Comparison of ENCODE assay signal across 8 mouse cellular contexts in genomic region chr3:96503083-96503450, GRCm38 (mm10). TPM values are rescaled to one million over a fixed set of nuclear protein-coding genes. Genes with fewer than 3 reads are reported as not detected.
DNase-seq lines count a peak whose midpoint lies in the region; ATAC-seq and TF ChIP-seq lines count a peak whose summit lies in the region.

No protein-coding gene starts in this region.

- no peaks in the 10 kb centered on the region for H3K36me3 ChIP-seq in ES-Bruce4 (ENCODE audit: control insufficient read depth, insufficient read depth, low read length, poor library complexity, severe bottlenecking)
- H3K36me3 ChIP-seq in erythroblast, embryonic 14.5 days (ENCODE audit: control insufficient read depth): no peaks in the 10 kb centered on the region
- H3K36me3 ChIP-seq in heart, postnatal 0 days (replicated peaks; ENCODE audit: control insufficient read depth, insufficient read depth, low read length): no peaks in the 10 kb centered on the region
- H3K36me3 ChIP-seq in lung, embryonic 14.5 days (ENCODE audit: insufficient read depth): no peaks in the 10 kb centered on the region
- H3K36me3 ChIP-seq in neural tube, embryonic 15.5 days: no peaks in the 10 kb centered on the region

- no peaks in the 10 kb centered on the region for H3K27me3 ChIP-seq in ES-Bruce4 (ENCODE audit: control insufficient read depth, insufficient read depth, low read length, poor library complexity, severe bottlenecking)
- H3K27me3 ChIP-seq in erythroblast, embryonic 14.5 days (ENCODE audit: control insufficient read depth): no peaks in the 10 kb centered on the region
- H3K27me3 ChIP-seq in heart, postnatal 0 days (ENCODE audit: control insufficient read depth, insufficient read depth, low read length): no peaks in the 10 kb centered on the region
- H3K27me3 ChIP-seq in lung, embryonic 14.5 days (ENCODE audit: insufficient read depth, low read length): no peaks in the 10 kb centered on the region
- no peaks in the 10 kb centered on the region for H3K27me3 ChIP-seq in neural tube, embryonic 15.5 days (replicated peaks)

- 0% methylated on average over 7 of the region's 7 CpGs for WGBS in heart, postnatal 0 days
- WGBS in lung, embryonic 14.5 days: under 1% methylated on average over 7 of the region's 7 CpGs
- WGBS in neural tube, embryonic 15.5 days: under 1% methylated on average over 7 of the region's 7 CpGs

- H3K4me1 ChIP-seq in ES-Bruce4 (ENCODE audit: control insufficient read depth, insufficient read depth, low read length): no peaks in the 10 kb centered on the region
- H3K4me1 ChIP-seq in erythroblast, embryonic 14.5 days (ENCODE audit: control insufficient read depth): peaks cover 44% of the 10 kb centered on the region
- no peaks in the 10 kb centered on the region for H3K4me1 ChIP-seq in heart, postnatal 0 days (ENCODE audit: control insufficient read depth, insufficient read depth)
- peaks cover 3% of the 10 kb centered on the region; the same call in 1 of the 2 replicates for H3K4me1 ChIP-seq in lung, embryonic 14.5 days (ENCODE audit: insufficient read depth)
- peaks cover 16% of the 10 kb centered on the region for H3K4me1 ChIP-seq in neural tube, embryonic 15.5 days

- H3K9me3 ChIP-seq in ES-Bruce4 (replicated peaks; ENCODE audit: control insufficient read depth, insufficient read depth, low read length, poor library complexity, severe bottlenecking): no peaks in the 10 kb centered on the region
- no peaks in the 10 kb centered on the region for H3K9me3 ChIP-seq in erythroblast, embryonic 14.5 days (ENCODE audit: control insufficient read depth, low read length)
- H3K9me3 ChIP-seq in heart, postnatal 0 days (replicated peaks; ENCODE audit: control insufficient read depth, low read length): no peaks in the 10 kb centered on the region
- H3K9me3 ChIP-seq in lung, embryonic 14.5 days (ENCODE audit: low read depth, low read length): no peaks in the 10 kb centered on the region
- H3K9me3 ChIP-seq in neural tube, embryonic 15.5 days (replicated peaks): no peaks in the 10 kb centered on the region

- H3K4me3 ChIP-seq in ES-Bruce4 (ENCODE audit: low read depth, low read length): peak overlapping the region; percentile 81
- H3K4me3 ChIP-seq in erythroblast, embryonic 14.5 days (replicated peaks): peak overlapping the region; percentile 88
- peak overlapping the region; percentile 61 for H3K4me3 ChIP-seq in heart, postnatal 0 days (ENCODE audit: low read depth, low read length)
- peak overlapping the region; percentile 54 for H3K4me3 ChIP-seq in lung, embryonic 14.5 days (ENCODE audit: low read depth, low read length)
- peak overlapping the region; percentile 64 for H3K4me3 ChIP-seq in neural tube, embryonic 15.5 days (replicated peaks)

- ATAC-seq in heart, postnatal 0 days (ENCODE audit: insufficient read depth, low read depth): no peak
- no peak for ATAC-seq in lung, embryonic 14.5 days (ENCODE audit: insufficient read depth)
- ATAC-seq in neural tube, embryonic 15.5 days (ENCODE audit: low FRiP score): no peak

- no peak for TF ChIP-seq POLR2A in ES-Bruce4 (IDR thresholded peaks at IDR 0.05; ENCODE audit: insufficient read depth, low read length)
- no peak for TF ChIP-seq POLR2A in brain, embryonic 14.5 days (IDR thresholded peaks at IDR 0.05; ENCODE audit: borderline replicate concordance, extremely low read depth, insufficient read depth, insufficient read length, poor library complexity, severe bottlenecking)

- peak overlapping the region; percentile 89 for H3K4me2 ChIP-seq in heart, postnatal 0 days (ENCODE audit: low read depth, low read length)
- H3K4me2 ChIP-seq in lung, embryonic 14.5 days: peak overlapping the region; percentile 87
- peak overlapping the region; percentile 98 for H3K4me2 ChIP-seq in neural tube, embryonic 15.5 days

- TF ChIP-seq EP300 in ES-Bruce4 (IDR thresholded peaks at IDR 0.05; ENCODE audit: insufficient read depth, low read depth, low read length): no peak
- TF ChIP-seq EP300 in heart, postnatal 0 days (IDR thresholded peaks at IDR 0.05; ENCODE audit: low read depth): no peak

- peak overlapping the region; percentile 35; the same call in 1 of the 2 replicates for H3K27ac ChIP-seq in ES-Bruce4 (ENCODE audit: insufficient read depth, low read length)
- H3K27ac ChIP-seq in heart, postnatal 0 days (ENCODE audit: low read depth): peak overlapping the region; percentile 32
- no peak overlapping the region for H3K27ac ChIP-seq in lung, embryonic 14.5 days (ENCODE audit: low read depth)
- no peak overlapping the region for H3K27ac ChIP-seq in neural tube, embryonic 15.5 days (replicated peaks)

- peak; percentile 70 for TF ChIP-seq CTCF in ES-Bruce4 (IDR thresholded peaks at IDR 0.05; ENCODE audit: low read depth, low read length)
- TF ChIP-seq CTCF in brain, embryonic 14.5 days (IDR thresholded peaks at IDR 0.05; ENCODE audit: borderline replicate concordance, extremely low read depth, insufficient read depth, insufficient read length): peak; percentile 89
- peak; percentile 89 for TF ChIP-seq CTCF in heart, postnatal 0 days (IDR thresholded peaks at IDR 0.05; ENCODE audit: low read depth)
- TF ChIP-seq CTCF in lung, embryonic 14.5 days (IDR thresholded peaks at IDR 0.05; ENCODE audit: low read depth): peak; percentile 82

- peak overlapping the region; percentile 81 for H3K9ac ChIP-seq in ES-Bruce4 (ENCODE audit: low read depth, poor library complexity, severe bottlenecking)
- peak overlapping the region; percentile 60 for H3K9ac ChIP-seq in heart, postnatal 0 days (replicated peaks; ENCODE audit: low read depth, low read length)
- peak overlapping the region; percentile 52 for H3K9ac ChIP-seq in lung, embryonic 14.5 days
- H3K9ac ChIP-seq in neural tube, embryonic 15.5 days (replicated peaks): peak overlapping the region; percentile 60

- peak; percentile 93 for DNase-seq in brain, embryonic 14.5 days (ENCODE audit: low read depth)
- DNase-seq in heart, postnatal 0 days (ENCODE audit: low spot score): peak; percentile 72
- DNase-seq in kidney, postnatal 36 days: peak; percentile 79 to 86
- peak; percentile 95 for DNase-seq in lung, embryonic 14.5 days
- DNase-seq in thymus, postnatal 0 days (ENCODE audit: low spot score): peak; percentile 91

RNA-seq across cellular contexts. Expression of gene Hfe2, which starts 21.9 kb away (rescaled TPM):
- polyA plus RNA-seq in ES-Bruce4 (2011; ENCODE audit: insufficient read depth, insufficient read length, low read depth, missing spikeins): 0.88 and 1.2 TPM in 2 replicates
- 0.58 and 0.66 TPM in 2 replicates for polyA plus RNA-seq in brain, embryonic 14.5 days (2012; rRNA removed)
- polyA plus RNA-seq in erythroblast, embryonic 14.5 days (2012): not detected in 2 replicates
- total RNA-seq in heart, postnatal 0 days (2014; rRNA removed; ENCODE audit: low replicate concordance): 68.1 and 81.3 TPM in 2 replicates
- polyA plus RNA-seq in heart, postnatal 0 days (2015; fragmentation: Nextera tagmentation; extraction: Ambion mirVana): 24.7 and 25.9 TPM in 2 replicates
- polyA plus RNA-seq in lung, embryonic 14.5 days (2014; fragmentation: Nextera tagmentation; extraction: Ambion mirVana): 0.20 and 0.35 TPM in 2 replicates
- polyA plus RNA-seq in neural tube, embryonic 15.5 days (2015; fragmentation: Nextera tagmentation; extraction: Ambion mirVana): 2.4 and 3.0 TPM in 2 replicates
- 0.13 and 0.18 TPM in 2 replicates for polyA plus RNA-seq in thymus, postnatal 0 days (2015; fragmentation: Nextera tagmentation; extraction: Ambion mirVana)

RNA-seq across cellular contexts. Expression of gene BC107364, which starts 51.0 kb away (rescaled TPM):
- polyA plus RNA-seq in ES-Bruce4 (2011; ENCODE audit: insufficient read depth, insufficient read length, low read depth, missing spikeins): 4.6 TPM in 2 replicates
- 0.05 TPM in 1 of 2 replicates, not detected in the other for polyA plus RNA-seq in brain, embryonic 14.5 days (2012; rRNA removed)
- polyA plus RNA-seq in erythroblast, embryonic 14.5 days (2012): not detected in 2 replicates
- not detected in 2 replicates for total RNA-seq in heart, postnatal 0 days (2014; rRNA removed; ENCODE audit: low replicate concordance)
- 0.40 and 0.41 TPM in 2 replicates for polyA plus RNA-seq in heart, postnatal 0 days (2015; fragmentation: Nextera tagmentation; extraction: Ambion mirVana)
- not detected in 2 replicates for polyA plus RNA-seq in lung, embryonic 14.5 days (2014; fragmentation: Nextera tagmentation; extraction: Ambion mirVana)
- polyA plus RNA-seq in neural tube, embryonic 15.5 days (2015; fragmentation: Nextera tagmentation; extraction: Ambion mirVana): not detected in 2 replicates
- 0.46 and 0.55 TPM in 2 replicates for polyA plus RNA-seq in thymus, postnatal 0 days (2015; fragmentation: Nextera tagmentation; extraction: Ambion mirVana)

RNA-seq across cellular contexts. Expression of gene Txnip, which starts 54.7 kb away (rescaled TPM):
- 450 and 464 TPM in 2 replicates for polyA plus RNA-seq in ES-Bruce4 (2011; ENCODE audit: insufficient read depth, insufficient read length, low read depth, missing spikeins)
- 110 and 138 TPM in 2 replicates for polyA plus RNA-seq in brain, embryonic 14.5 days (2012; rRNA removed)
- polyA plus RNA-seq in erythroblast, embryonic 14.5 days (2012): 0.76 and 1.4 TPM in 2 replicates
- total RNA-seq in heart, postnatal 0 days (2014; rRNA removed; ENCODE audit: low replicate concordance): 1,058 and 1,196 TPM in 2 replicates
- 332 and 600 TPM in 2 replicates for polyA plus RNA-seq in heart, postnatal 0 days (2015; fragmentation: Nextera tagmentation; extraction: Ambion mirVana)
- 77.2 and 96.5 TPM in 2 replicates for polyA plus RNA-seq in lung, embryonic 14.5 days (2014; fragmentation: Nextera tagmentation; extraction: Ambion mirVana)
- 52.5 and 72.5 TPM in 2 replicates for polyA plus RNA-seq in neural tube, embryonic 15.5 days (2015; fragmentation: Nextera tagmentation; extraction: Ambion mirVana)
- 260 TPM in 2 replicates for polyA plus RNA-seq in thymus, postnatal 0 days (2015; fragmentation: Nextera tagmentation; extraction: Ambion mirVana)

Comparison
In these comparisons a context has a peak if more than half of its experiments do, and no peak if none do; other contexts are left out.
1. H3K27ac ChIP-seq: peak in ES-Bruce4 (single experiment) and heart, postnatal 0 days (single experiment); none in lung, embryonic 14.5 days (single experiment) and neural tube, embryonic 15.5 days (single experiment).
2. RNA of gene Txnip, which starts 54.7 kb away (polyA plus RNA-seq): 450 to 464 TPM in ES-Bruce4, 332 to 600 TPM in heart, postnatal 0 days, 260 TPM in thymus, postnatal 0 days, 110 to 138 TPM in brain, embryonic 14.5 days, 77.2 to 96.5 TPM in lung, embryonic 14.5 days and 52.5 to 72.5 TPM in neural tube, embryonic 15.5 days; 0.76 to 1.4 TPM in erythroblast, embryonic 14.5 days; every median in the first group is over 10 times any median in the second.
3. Peak in every context shown above with its lines, with median percentiles within 50 percentile points of each other: H3K4me3 ChIP-seq, H3K9ac ChIP-seq, CTCF ChIP-seq, DNase-seq and H3K4me2 ChIP-seq.